Mouse (Mus musculus) limb, embryonic 13.5 days (tissue): ENCODE data around the gene Cdk10. TPM values are rescaled to one million over a fixed set of nuclear protein-coding genes. Genes with fewer than 3 reads are reported as not detected.

Experiments used
- ATAC-seq: fragments of 200-750 bp; cut with Nextera tagmentation; 2 replicates; pipeline ENCODE4 v1.8.0; 2017; ENCODE audit warnings: low read depth, moderate number of reproducible peaks, moderate TSS enrichment; ENCODE audit not compliant: low FRiP score
- H3K27ac ChIP-seq: fragments of 300-500 bp; sonication (generic); 2 replicates; pipeline ENCODE4 v1.5.1; 2015; ENCODE audit warnings: inconsistent platforms, mild to moderate bottlenecking, moderate library complexity
- H3K27me3 ChIP-seq: fragments of 300-500 bp; sonication (generic); 2 replicates; pipeline ENCODE4 v1.6.1; 2015; ENCODE audit warnings: mild to moderate bottlenecking, inconsistent platforms
- H3K36me3 ChIP-seq: fragments of 300-500 bp; sonication (generic); 2 replicates; pipeline ENCODE4 v1.6.1; 2015; ENCODE audit warnings: inconsistent platforms, mild to moderate bottlenecking, moderate library complexity
- H3K4me1 ChIP-seq: fragments of 300-500 bp; sonication (generic); 2 replicates; pipeline ENCODE4 v1.6.1; 2015; ENCODE audit warnings: inconsistent platforms
- H3K4me2 ChIP-seq: fragments of 300-500 bp; sonication (generic); replicated peaks from 2 replicates; pipeline ENCODE4 v1.6.1; 2015; ENCODE audit warnings: inconsistent platforms, mild to moderate bottlenecking, moderate library complexity
- H3K4me3 ChIP-seq: fragments of 300-500 bp; sonication (generic); 2 replicates; pipeline ENCODE4 v1.5.1; 2015; ENCODE audit warnings: moderate library complexity, mild to moderate bottlenecking, inconsistent platforms
- H3K9ac ChIP-seq: fragments of 300-500 bp; sonication (generic); 2 replicates; pipeline ENCODE4 v1.6.1; 2015; ENCODE audit warnings: mild to moderate bottlenecking, inconsistent platforms
- H3K9me3 ChIP-seq: fragments of 300-500 bp; sonication (generic); 2 replicates; pipeline ENCODE4 v1.6.1; 2016; ENCODE audit warnings: inconsistent platforms
- WGBS: fragments of 180-500 bp; shearing (Covaris S2); methylation state at CpG from one replicate; pipeline ENCODE4 v1.1.7; 2015; 5-methylcytosine and 5-hydroxymethylcytosine counted together
- polyA plus RNA-seq: library from polyadenylated mRNA; unstranded; fragments of >200 nt; fragmentation: Nextera tagmentation; extraction: Ambion mirVana; gene quantifications from 2 replicates; pipeline ENCODE4 v1.2.1, GENCODE M21; 2015

Cdk10 gene
- polyA plus RNA-seq, 1 experiment from 2014 or later = 37.9 TPM

DNA sequence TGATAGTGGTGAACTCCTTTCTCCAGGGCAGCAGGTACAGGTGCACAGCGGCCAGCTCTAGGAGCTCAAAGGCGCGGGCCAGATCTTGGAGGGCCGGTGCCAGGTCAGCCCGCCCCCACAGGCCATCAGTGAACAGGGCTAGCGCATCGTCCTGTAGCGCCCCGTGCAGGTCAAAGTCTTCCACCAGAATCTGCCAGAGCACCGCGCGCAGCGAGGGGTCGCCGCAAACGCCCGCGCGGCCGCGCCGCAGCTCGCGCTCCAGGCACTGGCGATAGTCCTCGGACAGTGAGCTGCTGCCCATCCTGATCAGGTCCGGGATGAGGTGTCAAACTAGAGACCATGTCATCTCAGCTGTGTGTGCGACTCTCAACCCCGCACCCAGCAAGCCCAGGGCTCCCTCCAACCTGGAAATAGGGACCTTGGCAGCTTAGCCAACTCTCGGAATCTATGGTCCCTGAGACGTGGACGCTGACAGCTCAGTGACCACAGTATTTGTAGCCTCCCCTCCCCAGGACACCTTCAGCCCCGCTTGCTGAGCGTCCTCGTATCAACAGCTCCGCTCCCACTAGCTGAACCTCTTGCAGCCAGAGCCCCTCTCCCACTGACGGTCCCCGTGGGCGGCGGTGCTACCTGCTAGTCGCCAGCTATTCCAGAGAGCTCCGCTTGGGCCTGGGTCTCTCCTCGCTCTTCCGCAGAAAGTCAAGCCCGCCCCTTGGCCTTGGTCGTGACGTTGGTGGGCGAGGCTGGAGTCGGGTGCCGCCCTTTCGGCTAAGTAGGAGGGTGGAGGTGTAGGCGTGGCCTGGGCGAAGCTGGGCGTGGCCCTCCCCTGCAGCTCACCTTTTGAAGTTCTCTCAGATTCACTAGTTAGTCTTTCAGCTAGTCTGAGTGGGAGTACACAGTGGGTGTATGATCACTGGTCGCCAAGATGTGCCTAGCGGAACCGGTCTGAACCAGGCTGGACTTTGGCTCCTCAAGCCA is 11.2 kb downstream of the Cdk10 start, which contains the start of gene Spata2l:
Gene Spata2l (minus strand): TSS at position 714 of the 978 bp plus-strand sequence.
- Histone ChIP-seq H3K4me1 (peaks cover 21% of the 10 kb centered on the region), H3K9ac (peak within 1 kb of the TSS; percentile 65), H3K27ac (no peak within 1 kb of the TSS), H3K4me3 (peak within 1 kb of the TSS; percentile 56), H3K4me2 (peak within 1 kb of the TSS; percentile 88), H3K9me3 (no peaks in the 10 kb centered on the region), H3K27me3 (peaks cover 50% of the 10 kb centered on the region), H3K36me3 (peaks cover 5% of the 10 kb centered on the region; the same call in 1 of the 2 replicates)
- 2% methylated on average over 57 of the region's 57 CpGs for WGBS
- peak; percentile 88 for ATAC-seq

DNA sequence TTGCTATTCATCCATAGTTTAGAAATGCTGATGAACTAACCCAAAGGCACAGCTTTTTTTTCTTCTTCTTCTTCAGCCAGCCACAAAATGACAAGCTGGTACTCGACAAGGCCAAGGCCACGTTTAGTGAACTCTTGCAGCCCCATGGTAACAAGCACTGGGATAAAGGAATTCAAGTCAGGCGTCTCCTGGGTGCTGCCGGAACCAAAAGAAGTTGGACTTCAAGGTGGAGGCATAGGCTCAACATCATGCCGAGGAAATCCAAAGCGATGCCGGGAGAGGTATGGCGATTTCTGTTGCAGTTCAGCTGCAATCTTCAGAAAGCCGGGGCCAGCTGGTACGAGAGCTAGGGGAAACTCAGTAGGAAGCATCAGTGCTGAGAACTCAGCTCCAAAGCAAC is 14.8 kb downstream of the Cdk10 start:
- Histone ChIP-seq H3K36me3 (peaks cover 31% of the 10 kb centered on the region), H3K27me3 (peaks cover 28% of the 10 kb centered on the region), H3K9ac (no peak overlapping the region), H3K9me3 (no peaks in the 10 kb centered on the region), H3K4me1 (peaks cover 21% of the 10 kb centered on the region), H3K4me2 (no peak overlapping the region), H3K27ac (no peak overlapping the region), H3K4me3 (no peak overlapping the region)
- no peak for ATAC-seq
- WGBS = 86% methylated on average over 10 of the region's 10 CpGs

DNA sequence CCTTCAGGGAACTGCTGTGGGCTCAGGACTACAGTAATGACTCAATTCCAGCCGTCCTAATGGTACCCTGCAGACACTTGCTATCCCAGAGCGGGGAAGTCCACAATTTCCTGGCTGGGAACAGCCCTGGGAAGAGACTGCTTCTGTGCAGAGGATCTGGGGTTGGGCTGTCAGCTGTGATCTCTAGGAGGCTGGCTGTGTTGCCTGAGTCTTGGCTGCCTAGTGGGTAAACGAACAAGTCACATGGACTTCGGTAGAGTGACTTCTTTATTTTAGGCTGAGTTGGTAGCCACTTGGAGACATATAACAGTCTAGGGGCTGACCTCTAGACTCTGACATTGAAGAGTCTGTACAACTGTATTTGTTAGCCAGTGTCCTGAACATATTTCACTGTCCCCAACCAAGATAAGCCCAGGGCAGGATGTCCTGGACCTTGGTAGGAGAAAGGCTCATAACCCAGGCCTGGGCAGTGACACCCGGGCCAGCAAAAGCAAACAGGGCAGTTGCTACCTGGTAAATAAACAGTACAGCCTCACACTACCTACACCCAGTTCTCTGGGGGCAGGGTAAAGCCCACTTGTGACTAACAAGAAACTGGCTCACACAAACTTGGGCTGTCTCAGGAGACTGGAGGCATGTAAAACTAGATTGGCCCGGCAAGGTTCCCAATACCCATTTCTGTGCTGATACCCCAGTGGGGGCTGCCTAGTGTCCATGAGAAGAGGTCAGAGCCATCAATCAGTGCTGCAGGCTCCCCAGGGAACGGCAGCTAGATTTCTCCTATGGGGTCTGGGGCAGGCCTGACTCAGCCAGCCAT is 17.7 kb downstream of the Cdk10 start:
- H3K9me3 ChIP-seq = no peaks in the 10 kb centered on the region
- H3K4me3 ChIP-seq = no peak overlapping the region
- H3K27ac ChIP-seq = no peak overlapping the region
- H3K4me2 ChIP-seq = no peak overlapping the region
- no peak overlapping the region for H3K9ac ChIP-seq
- WGBS = 88% methylated on average over 7 of the region's 7 CpGs
- peaks cover 61% of the 10 kb centered on the region for H3K36me3 ChIP-seq
- H3K4me1 ChIP-seq = no peaks in the 10 kb centered on the region
- H3K27me3 ChIP-seq = 0 out of 2 replicates have a peak, but pooled peaks cover under 1% of the 10 kb centered on the region
- no peak for ATAC-seq

- Histone ChIP-seq H3K9ac (no peak overlapping the region), H3K9me3 (no peaks in the 10 kb centered on the region), H3K27ac (no peak overlapping the region), H3K36me3 (peaks cover 68% of the 10 kb centered on the region), H3K4me2 (no peak overlapping the region), H3K27me3 (no peaks in the 10 kb centered on the region), H3K4me1 (no peaks in the 10 kb centered on the region), H3K4me3 (no peak overlapping the region)
- ATAC-seq = no peak
- WGBS = 66% methylated on average over 11 of the region's 11 CpGs
Observed at GRCm38 (mm10) chr8:123243053-123243452, 18.4 kb downstream of the Cdk10 start.

GRCm38 (mm10) chr8:123244382-123244781 is 19.7 kb downstream of the Cdk10 start:
- no peak overlapping the region for H3K4me2 ChIP-seq
- 94% methylated on average over 4 of the region's 4 CpGs for WGBS
- H3K27me3 ChIP-seq = no peaks in the 10 kb centered on the region
- no peaks in the 10 kb centered on the region for H3K9me3 ChIP-seq
- H3K4me1 ChIP-seq = no peaks in the 10 kb centered on the region
- peaks cover 81% of the 10 kb centered on the region for H3K36me3 ChIP-seq
- H3K4me3 ChIP-seq = no peak overlapping the region
- no peak overlapping the region for H3K9ac ChIP-seq
- no peak overlapping the region for H3K27ac ChIP-seq
- ATAC-seq = no peak

DNA sequence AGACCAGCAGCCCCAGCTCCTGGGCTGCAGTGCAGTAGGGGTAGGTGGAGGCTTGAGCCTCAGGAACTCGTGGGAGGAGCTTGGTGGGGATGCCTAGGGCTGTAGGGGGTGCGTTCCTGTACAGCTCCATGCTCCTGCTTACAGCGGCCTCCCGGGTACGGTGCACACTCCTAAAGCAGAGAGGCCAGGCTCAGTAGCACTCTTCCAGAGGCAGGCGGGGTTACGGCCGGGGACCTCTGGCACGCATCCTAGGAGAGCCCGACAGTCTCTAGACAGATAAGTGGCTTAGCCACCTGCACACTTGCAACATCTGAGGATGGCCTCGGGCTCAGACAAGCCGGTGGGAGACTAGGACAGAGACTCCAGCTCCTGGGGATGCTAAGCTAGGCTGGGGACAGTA is 20.9 kb downstream of the Cdk10 start:
- Histone ChIP-seq H3K9me3 (no peaks in the 10 kb centered on the region), H3K4me2 (no peak overlapping the region), H3K27me3 (no peaks in the 10 kb centered on the region), H3K36me3 (peaks cover 92% of the 10 kb centered on the region), H3K4me1 (no peaks in the 10 kb centered on the region), H3K9ac (no peak overlapping the region), H3K4me3 (no peak overlapping the region), H3K27ac (no peak overlapping the region)
- WGBS = 90% methylated on average over 12 of the region's 12 CpGs
- no peak for ATAC-seq

GRCm38 (mm10) chr8:123247748-123248147 is 23.1 kb downstream of the Cdk10 start:
- no peaks in the 10 kb centered on the region for H3K9me3 ChIP-seq
- H3K9ac ChIP-seq = no peak overlapping the region
- H3K4me3 ChIP-seq = no peak overlapping the region
- H3K4me2 ChIP-seq = no peak overlapping the region
- H3K36me3 ChIP-seq = peaks cover 92% of the 10 kb centered on the region
- ATAC-seq = no peak
- H3K27me3 ChIP-seq = no peaks in the 10 kb centered on the region
- H3K27ac ChIP-seq = no peak overlapping the region
- 92% methylated on average over 6 of the region's 6 CpGs for WGBS
- H3K4me1 ChIP-seq = peaks cover 4% of the 10 kb centered on the region

DNA sequence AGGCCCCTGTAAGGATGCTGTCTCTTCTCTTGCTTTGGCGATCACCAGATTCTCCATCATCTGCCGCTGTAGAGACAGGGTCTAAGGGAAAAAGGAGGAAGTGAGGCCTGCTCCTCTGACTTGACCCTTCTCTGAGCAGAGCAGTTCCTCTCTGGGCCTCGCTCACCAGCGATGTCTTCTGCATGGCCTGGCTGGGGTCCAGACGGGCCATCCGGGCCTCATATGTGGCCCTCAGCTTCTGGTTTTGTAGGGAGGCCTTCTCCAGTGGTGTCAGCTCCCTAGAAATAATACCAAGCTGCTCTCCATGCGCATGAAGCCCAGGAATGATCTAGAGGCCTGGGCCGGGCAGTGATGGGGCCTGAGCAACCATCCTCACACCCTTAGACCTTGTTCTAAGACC is 24.0 kb downstream of the Cdk10 start:
- Histone ChIP-seq H3K27ac (no peak overlapping the region), H3K9me3 (no peaks in the 10 kb centered on the region), H3K27me3 (no peaks in the 10 kb centered on the region), H3K9ac (no peak overlapping the region), H3K36me3 (peaks cover 84% of the 10 kb centered on the region), H3K4me3 (no peak overlapping the region), H3K4me1 (peaks cover 11% of the 10 kb centered on the region), H3K4me2 (no peak overlapping the region)
- ATAC-seq = no peak
- 90% methylated on average over 8 of the region's 8 CpGs for WGBS

GRCm38 (mm10) chr8:123250940-123251339 is 26.3 kb downstream of the Cdk10 start:
- no peak overlapping the region for H3K27ac ChIP-seq
- WGBS = 93% methylated on average over 5 of the region's 5 CpGs
- H3K4me2 ChIP-seq = no peak overlapping the region
- peak overlapping the region; percentile 8 for H3K9ac ChIP-seq
- no peak for ATAC-seq
- H3K4me1 ChIP-seq = peaks cover 22% of the 10 kb centered on the region
- H3K36me3 ChIP-seq = peaks cover 65% of the 10 kb centered on the region
- no peaks in the 10 kb centered on the region for H3K9me3 ChIP-seq
- H3K27me3 ChIP-seq = no peaks in the 10 kb centered on the region
- H3K4me3 ChIP-seq = no peak overlapping the region

DNA sequence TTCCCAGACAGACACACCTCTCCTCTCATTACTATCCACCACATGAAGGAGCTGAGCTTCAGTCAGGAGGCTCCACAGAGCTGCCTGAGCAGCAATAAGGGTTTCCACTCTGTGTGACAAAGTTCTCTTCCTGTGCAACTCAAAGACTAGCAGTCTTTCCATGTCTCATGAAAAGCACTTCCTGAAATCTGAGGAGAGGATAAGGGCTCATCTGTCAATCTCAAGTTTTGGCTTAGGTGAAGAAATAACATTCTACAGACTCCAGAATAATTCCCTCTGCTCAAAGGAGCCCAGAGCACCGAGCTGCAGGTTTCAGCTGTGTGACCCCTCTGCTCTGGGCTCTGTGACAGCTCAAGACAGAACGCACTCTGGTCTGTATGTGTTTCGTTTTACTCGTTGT is 28.3 kb downstream of the Cdk10 start:
- peak overlapping the region; percentile 76 for H3K4me2 ChIP-seq
- peaks cover 25% of the 10 kb centered on the region for H3K4me1 ChIP-seq
- H3K36me3 ChIP-seq = peaks cover 65% of the 10 kb centered on the region
- H3K9me3 ChIP-seq = no peaks in the 10 kb centered on the region
- 44% methylated on average over 4 of the region's 4 CpGs for WGBS
- peak overlapping the region; percentile 97 for H3K4me3 ChIP-seq
- H3K9ac ChIP-seq = peak overlapping the region; percentile 95
- no peaks in the 10 kb centered on the region for H3K27me3 ChIP-seq
- no peak overlapping the region for H3K27ac ChIP-seq
- ATAC-seq = no peak

DNA sequence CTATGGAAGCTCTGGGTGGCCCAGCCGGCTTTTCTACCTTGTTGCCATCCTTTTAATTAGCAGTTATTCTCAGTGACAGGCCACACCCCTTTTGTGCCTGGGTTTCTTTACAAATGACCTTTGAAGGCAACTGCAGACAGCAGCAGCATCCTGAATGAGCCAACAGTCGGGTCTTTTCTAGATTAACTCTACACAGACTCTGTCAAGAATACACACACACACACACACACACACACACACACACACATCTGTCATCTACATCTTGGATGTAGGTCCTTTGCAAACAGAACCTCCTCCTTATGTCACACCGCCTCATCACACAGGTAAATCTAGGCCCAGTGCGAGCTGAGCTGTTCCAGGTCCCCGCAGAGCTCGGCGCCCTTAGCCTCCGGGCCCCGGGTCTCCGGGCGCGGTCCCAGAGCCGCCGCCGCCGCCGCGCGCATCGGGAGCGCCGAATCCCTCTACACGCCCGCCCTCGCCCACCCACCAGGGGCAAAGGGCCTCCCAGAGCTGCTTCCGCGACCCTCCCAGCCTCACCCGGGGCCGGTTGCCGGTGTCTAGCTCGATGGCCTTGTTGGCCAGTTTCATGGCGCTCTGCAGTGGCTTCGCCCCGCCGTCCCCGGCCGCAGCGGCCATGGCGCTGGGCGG is 28.9 kb downstream of the Cdk10 start:
- H3K36me3 ChIP-seq = peaks cover 65% of the 10 kb centered on the region
- peaks cover 25% of the 10 kb centered on the region for H3K4me1 ChIP-seq
- ATAC-seq = no peak; the same call in none of the 2 replicates

More for the DNA sequence above, 28.9 kb downstream of the Cdk10 start:
- peak overlapping the region; percentile 76 for H3K4me2 ChIP-seq
- H3K9me3 ChIP-seq = no peaks in the 10 kb centered on the region
- peak overlapping the region; percentile 97 for H3K4me3 ChIP-seq
- peak overlapping the region; percentile 95 for H3K9ac ChIP-seq
- WGBS = under 1% methylated on average over 31 of the region's 40 CpGs
- H3K27ac ChIP-seq = peak overlapping the region; percentile 77
- no peaks in the 10 kb centered on the region for H3K27me3 ChIP-seq
